In the genomic region with DNA sequence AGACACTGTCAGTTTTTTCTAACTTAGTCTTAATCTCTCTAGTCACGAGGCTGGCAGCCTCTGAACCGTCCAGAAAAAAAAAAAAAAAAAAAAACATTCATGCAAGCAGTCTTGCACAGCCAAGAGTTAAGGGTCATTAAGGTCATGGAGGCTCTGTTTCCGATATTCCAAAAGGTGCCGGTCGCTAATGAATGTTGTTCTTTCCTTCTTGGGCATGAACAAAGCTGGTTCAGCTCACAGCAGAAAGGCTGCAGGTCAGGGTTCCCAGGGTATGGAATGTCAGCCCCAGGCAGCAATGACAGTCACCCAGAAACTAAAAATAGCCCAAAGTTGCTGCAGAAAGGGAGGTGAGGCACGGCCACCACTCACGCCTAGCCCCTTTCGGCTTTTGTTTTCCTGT, we compare ENCODE assay signal across 14 mouse cellular contexts.
DNase-seq lines count a peak whose midpoint lies in the region; ATAC-seq lines count a peak whose summit lies in the region.
"Had no signal": no experiment of that assay in that cellular context is flagged by ENCODE, and none has a peak within 500 bp of the region (broad histone marks: within the 10 kb centered on the region; RNA-seq: fewer than 3 reads in every experiment).

No protein-coding gene starts in this region.

- peak overlapping the region; percentile 61 for H3K27ac ChIP-seq in heart, embryonic 12.5 days (ENCODE audit: poor library complexity, severe bottlenecking)
- peak overlapping the region; percentile 77 for H3K27ac ChIP-seq in midbrain, embryonic 10.5 days (replicated peaks)
- H3K27ac ChIP-seq in midbrain, embryonic 13.5 days, result no peak overlapping the region
- H3K27ac ChIP-seq: forebrain, embryonic 13.5 days; hindbrain, postnatal 0 days; macrophage had no signal

- 0 out of 2 replicates have a peak overlapping the region, but pooled peaks have one; percentile 2 for H3K4me2 ChIP-seq in heart, embryonic 12.5 days
- H3K4me2 ChIP-seq in midbrain, embryonic 13.5 days (replicated peaks), result no peak overlapping the region
- H3K4me2 ChIP-seq: forebrain, embryonic 13.5 days had no signal

- peak; percentile 38 for ATAC-seq in heart, embryonic 12.5 days (ENCODE audit: insufficient number of reproducible peaks, low FRiP score)
- no peak for ATAC-seq in midbrain, embryonic 13.5 days
- ATAC-seq: forebrain, embryonic 13.5 days; hindbrain, postnatal 0 days had no signal

- H3K9ac ChIP-seq in heart, embryonic 12.5 days, result no peak overlapping the region
- no peak overlapping the region for H3K9ac ChIP-seq in midbrain, embryonic 13.5 days (replicated peaks)
- H3K9ac ChIP-seq: forebrain, embryonic 13.5 days had no signal

- H3K27me3 ChIP-seq in heart, embryonic 12.5 days (replicated peaks), result no peaks in the 10 kb centered on the region
- H3K27me3 ChIP-seq in midbrain, embryonic 10.5 days (ENCODE audit: low read depth, poor library complexity, severe bottlenecking), result no peaks in the 10 kb centered on the region
- no peaks in the 10 kb centered on the region for H3K27me3 ChIP-seq in midbrain, embryonic 13.5 days
- H3K27me3 ChIP-seq: forebrain, embryonic 13.5 days had no signal

- peaks cover 25% of the 10 kb centered on the region for H3K4me1 ChIP-seq in heart, embryonic 12.5 days (replicated peaks)
- peaks cover 38% of the 10 kb centered on the region for H3K4me1 ChIP-seq in midbrain, embryonic 10.5 days
- H3K4me1 ChIP-seq in midbrain, embryonic 13.5 days (replicated peaks), result peaks cover 9% of the 10 kb centered on the region; the same call in 1 of the 2 replicates

- WGBS in heart, embryonic 12.5 days, result 16% methylated on average over 8 of the region's 8 CpGs
- 30% methylated on average over 8 of the region's 8 CpGs for WGBS in midbrain, embryonic 10.5 days
- 33% methylated on average over 8 of the region's 8 CpGs for WGBS in midbrain, embryonic 13.5 days

- H3K36me3 ChIP-seq in heart, embryonic 12.5 days, result no peaks in the 10 kb centered on the region
- H3K36me3 ChIP-seq in midbrain, embryonic 10.5 days, result no peaks in the 10 kb centered on the region
- H3K36me3 ChIP-seq in midbrain, embryonic 13.5 days, result no peaks in the 10 kb centered on the region

- H3K4me3 ChIP-seq in heart, embryonic 12.5 days, result no peak overlapping the region
- H3K4me3 ChIP-seq in midbrain, embryonic 10.5 days, result no peak overlapping the region
- H3K4me3 ChIP-seq in midbrain, embryonic 13.5 days (replicated peaks), result no peak overlapping the region
- H3K4me3 ChIP-seq: forebrain, embryonic 13.5 days had no signal

- no peak for DNase-seq in heart, adult 9 months (ENCODE audit: low spot score in 2 of 2)
- DNase-seq in midbrain, embryonic 10.5 days (ENCODE audit: low spot score), result no peak
- DNase-seq in kidney, adult 8-10 months, result peak; percentile 53 to 71
- peak; percentile 22 for DNase-seq in yolk sac, embryonic 10.5 days (ENCODE audit: low spot score)
- no peak for DNase-seq in layer of hippocampus, adult 11-12 months (ENCODE audit: low spot score)
- DNase-seq in layer of hippocampus, adult 9-10 months (ENCODE audit: low spot score), result no peak
- DNase-seq: cerebellum, adult 11-12 months; gastrocnemius, postnatal 10 days; layer of hippocampus, adult 9-11 months had no signal

- H3K9me3 ChIP-seq in heart, embryonic 12.5 days (replicated peaks), result no peaks in the 10 kb centered on the region
- no peaks in the 10 kb centered on the region for H3K9me3 ChIP-seq in midbrain, embryonic 10.5 days (replicated peaks)
- no peaks in the 10 kb centered on the region for H3K9me3 ChIP-seq in midbrain, embryonic 13.5 days
- H3K9me3 ChIP-seq: forebrain, embryonic 13.5 days had no signal

Comparison
In these comparisons a context has a peak if more than half of its experiments do, and no peak if none do; other contexts are left out.
1. DNase-seq: peak in kidney, adult 8-10 months (2 of 2) and yolk sac, embryonic 10.5 days (single experiment); none in heart, adult 9 months (0 of 2), midbrain, embryonic 10.5 days (single experiment), layer of hippocampus, adult 11-12 months (single experiment) and layer of hippocampus, adult 9-10 months (single experiment).